Mouse (Mus musculus) myocyte (in vitro differentiated cells): ENCODE measurements around the gene Supt4a.

Experiments used
- CEBPB ChIP-seq: IDR thresholded peaks from 2 replicates; pipeline ENCODE4 v1.6.1; 2011; ENCODE audit warnings: mild to moderate bottlenecking, moderate library complexity; ENCODE audit not compliant: poor library complexity, insufficient read depth, severe bottlenecking
- E2F4 ChIP-seq: IDR thresholded peaks from one replicate; pipeline ENCODE4 v1.6.1; 2011; ENCODE audit warnings: mild to moderate bottlenecking, control low read depth, moderate library complexity; ENCODE audit not compliant: insufficient read depth
- MAX ChIP-seq: IDR thresholded peaks from one replicate; pipeline ENCODE4 v1.6.1; 2011; ENCODE audit warnings: low read depth, mild to moderate bottlenecking, control low read depth
- MYOD1 ChIP-seq, 3 experiments: IDR thresholded peaks; one replicate each; pipeline ENCODE4 v1.6.1; 2011; ENCODE audit warnings: control low read depth in 2 of 3, low read depth in 2 of 3, mild to moderate bottlenecking in 2 of 3, moderate library complexity in 1 of 3; ENCODE audit not compliant: insufficient read length in 2 of 3, control insufficient read depth in 1 of 3
- MYOG ChIP-seq, 3 experiments: IDR thresholded peaks; one replicate each; pipeline ENCODE4 v1.6.1; 2011; ENCODE audit warnings: control low read depth in 2 of 3, low read depth in 2 of 3, mild to moderate bottlenecking in 2 of 3; ENCODE audit not compliant: insufficient read length in 2 of 3, control insufficient read depth in 1 of 3, insufficient read depth in 1 of 3
- POLR2A ChIP-seq: IDR thresholded peaks from one replicate; pipeline ENCODE4 v1.6.1; 2011; ENCODE audit warnings: low read depth, mild to moderate bottlenecking, control low read depth, moderate library complexity; ENCODE audit not compliant: insufficient read length
- POLR2AphosphoS2 ChIP-seq: IDR thresholded peaks from one replicate; pipeline ENCODE4 v1.6.1; 2011; ENCODE audit warnings: low read depth, control low read depth; ENCODE audit not compliant: insufficient read length
- TCF12 ChIP-seq: IDR thresholded peaks from one replicate; pipeline ENCODE4 v1.6.1; 2011; ENCODE audit warnings: mild to moderate bottlenecking, control low read depth; ENCODE audit not compliant: poor library complexity, insufficient read depth, severe bottlenecking
- TCF3 ChIP-seq: IDR thresholded peaks from one replicate; pipeline ENCODE4 v1.6.1; 2011; ENCODE audit warnings: low read depth, control low read depth; ENCODE audit not compliant: insufficient read length
- USF1 ChIP-seq: IDR thresholded peaks from one replicate; pipeline ENCODE4 v1.6.1; 2011; ENCODE audit warnings: low read depth, mild to moderate bottlenecking, control low read depth, moderate library complexity

GRCm38 (mm10) chr11:87701877-87702620, 35.3 kb upstream of the Supt4a start:
- TF ChIP-seq USF1 (no peak), MAX (no peak), POLR2A (no peak), MYOD1 (IDR thresholded peaks at IDR 0.05; ENCODE audit: control insufficient read depth in 1 of 3, insufficient read length in 2 of 3, low read depth in 2 of 3) (no peak), CEBPB (no peak), TCF12 (no peak), MYOG (IDR thresholded peaks at IDR 0.05; ENCODE audit: control insufficient read depth in 1 of 3, insufficient read depth in 1 of 3, insufficient read length in 2 of 3, low read depth in 2 of 3) (no peak), E2F4 (no peak), POLR2AphosphoS2 (no peak), TCF3 (no peak)
